ENCODE assay signal across 8 mouse cellular contexts in genomic region chr12:81806759-81807528, GRCm38 (mm10). TPM values are rescaled to one million over a fixed set of nuclear protein-coding genes. Genes with fewer than 3 reads are reported as not detected.
DNase-seq lines count a peak whose midpoint lies in the region; ATAC-seq and TF ChIP-seq lines count a peak whose summit lies in the region.

No protein-coding gene starts in this region.

- peak overlapping the region; percentile 77 for H3K4me2 ChIP-seq in CH12.LX (ENCODE audit: insufficient read depth, low read depth, poor library complexity, severe bottlenecking)
- peak overlapping the region; percentile 50 for H3K4me2 ChIP-seq in embryonic facial prominence, embryonic 15.5 days (replicated peaks)
- peak overlapping the region; percentile 50 for H3K4me2 ChIP-seq in midbrain, embryonic 11.5 days

- H3K4me1 ChIP-seq in CH12.LX (ENCODE audit: control insufficient read depth in 1 of 2, insufficient read depth in 2 of 2), result peaks cover 10 to 24% of the 10 kb centered on the region in 2 experiments
- H3K4me1 ChIP-seq in embryonic facial prominence, embryonic 15.5 days, result no peaks in the 10 kb centered on the region
- H3K4me1 ChIP-seq in limb, embryonic 10.5 days, result peaks cover 13% of the 10 kb centered on the region
- 0 out of 2 replicates have a peak, but pooled peaks cover 2% of the 10 kb centered on the region for H3K4me1 ChIP-seq in midbrain, embryonic 11.5 days (ENCODE audit: control insufficient read depth, insufficient read depth, low read length)

- TF ChIP-seq EP300 in CH12.LX (IDR thresholded peaks at IDR 0.05; ENCODE audit: low read length), result no peak

- H3K4me3 ChIP-seq in CH12.LX (replicated peaks in 1 of 3; ENCODE audit: low read depth in 2 of 3, low read length in 2 of 3, poor library complexity in 1 of 3), result peak overlapping the region; percentile 59 to 73 (median 64)
- H3K4me3 ChIP-seq in embryonic facial prominence, embryonic 15.5 days (replicated peaks), result peak overlapping the region; percentile 30
- peak overlapping the region; percentile 47 for H3K4me3 ChIP-seq in limb, embryonic 10.5 days
- peak overlapping the region; percentile 15 for H3K4me3 ChIP-seq in midbrain, embryonic 11.5 days (ENCODE audit: low read depth, low read length)

- H3K27me3 ChIP-seq in CH12.LX (replicated peaks), result no peaks in the 10 kb centered on the region
- H3K27me3 ChIP-seq in embryonic facial prominence, embryonic 15.5 days, result no peaks in the 10 kb centered on the region
- peaks cover 16% of the 10 kb centered on the region; the same call in 1 of the 2 replicates for H3K27me3 ChIP-seq in limb, embryonic 10.5 days (ENCODE audit: low read depth, poor library complexity, severe bottlenecking)
- peaks cover 7% of the 10 kb centered on the region; the same call in 1 of the 2 replicates for H3K27me3 ChIP-seq in midbrain, embryonic 11.5 days (ENCODE audit: control insufficient read depth, insufficient read depth, low read length)

- ATAC-seq in embryonic facial prominence, embryonic 15.5 days (ENCODE audit: insufficient number of reproducible peaks, low FRiP score, low TSS enrichment, low read depth), result peak; percentile 72; the same call in 1 of the 2 replicates
- ATAC-seq in midbrain, embryonic 11.5 days (ENCODE audit: low FRiP score), result no peak

- peak; percentile 92 for TF ChIP-seq POLR2A in CH12.LX (IDR thresholded peaks at IDR 0.05; ENCODE audit: low read depth, low read length)

- dilution Hi-C loops in CH12.LX (cut with MboI; ENCODE audit: extremely low pct_ligation_motif_present, extremely low pct_unique_long_range_greater_than_20kb, low sequenced_read_pairs), result no loop called here

- no peaks in the 10 kb centered on the region for H3K9me3 ChIP-seq in CH12.LX (replicated peaks; ENCODE audit: low read length)
- H3K9me3 ChIP-seq in embryonic facial prominence, embryonic 15.5 days (replicated peaks), result no peaks in the 10 kb centered on the region
- no peaks in the 10 kb centered on the region for H3K9me3 ChIP-seq in limb, embryonic 10.5 days (replicated peaks)
- no peaks in the 10 kb centered on the region; the same call in 1 of the 2 replicates for H3K9me3 ChIP-seq in midbrain, embryonic 11.5 days (ENCODE audit: control insufficient read depth, low read length)

- H3K36me3 ChIP-seq in CH12.LX (replicated peaks in 1 of 2; ENCODE audit: control insufficient read depth in 1 of 2, insufficient read depth in 1 of 2, low read length in 1 of 2), result no peaks in the 10 kb centered on the region
- H3K36me3 ChIP-seq in embryonic facial prominence, embryonic 15.5 days, result no peaks in the 10 kb centered on the region
- H3K36me3 ChIP-seq in limb, embryonic 10.5 days, result no peaks in the 10 kb centered on the region
- H3K36me3 ChIP-seq in midbrain, embryonic 11.5 days (ENCODE audit: control insufficient read depth, insufficient read depth, low read length), result no peaks in the 10 kb centered on the region

- TF ChIP-seq CTCF in CH12.LX (conservative IDR thresholded peaks at IDR 0.05 in 1 of 2, IDR thresholded peaks at IDR 0.05 in 1 of 2; ENCODE audit: low read depth in 2 of 2, low read length in 2 of 2), result no peak

- in situ Hi-C loops in CH12.LX (cut with MboI; ENCODE audit: low pct_ligation_motif_present, low pct_unique_long_range_greater_than_20kb, low sequenced_read_pairs), result loop anchor here (5.0 to 25.0 kb wide), 2 partner anchors 40 to 655 kb away; no protein-coding TSS in a partner anchor

- peak overlapping the region; percentile 34 for H3K9ac ChIP-seq in CH12.LX (ENCODE audit: insufficient read depth, low read depth)
- no peak overlapping the region for H3K9ac ChIP-seq in embryonic facial prominence, embryonic 15.5 days
- peak overlapping the region; percentile 44 for H3K9ac ChIP-seq in midbrain, embryonic 11.5 days (ENCODE audit: low read length)

- no peak overlapping the region for H3K27ac ChIP-seq in CH12.LX (ENCODE audit: insufficient read depth, low read depth)
- H3K27ac ChIP-seq in embryonic facial prominence, embryonic 15.5 days (replicated peaks), result no peak overlapping the region
- H3K27ac ChIP-seq in limb, embryonic 10.5 days, result no peak overlapping the region
- H3K27ac ChIP-seq in midbrain, embryonic 11.5 days (ENCODE audit: low read depth, low read length), result no peak overlapping the region

- WGBS in embryonic facial prominence, embryonic 15.5 days, result 29% methylated on average over 17 of the region's 17 CpGs
- WGBS in limb, embryonic 10.5 days, result 25% methylated on average over 17 of the region's 17 CpGs
- WGBS in midbrain, embryonic 11.5 days, result 33% methylated on average over 17 of the region's 17 CpGs

- H3K79me2 ChIP-seq in CH12.LX (replicated peaks; ENCODE audit: control insufficient read depth, extremely low read depth, insufficient read depth, poor library complexity, severe bottlenecking), result no peaks in the 10 kb centered on the region

- DNase-seq in CH12.LX (ENCODE audit: extremely low read depth), result peak; percentile 73
- DNase-seq in adrenal gland, postnatal 14 days, result peak; percentile 83
- peak; percentile 58 for DNase-seq in heart, postnatal 4 days
- DNase-seq in limb, embryonic 10.5 days (ENCODE audit: low spot score), result peak; percentile 50
- DNase-seq in midbrain, embryonic 11.5 days (ENCODE audit: low spot score, missing footprints), result peak; percentile 87
- peak; percentile 75 for DNase-seq in testis, postnatal 10 days (ENCODE audit: low spot score)
- no peak for DNase-seq in frontal cortex, postnatal 14 days (ENCODE audit: low spot score in 2 of 2)

- no peak for TF ChIP-seq RAD21 in CH12.LX (IDR thresholded peaks at IDR 0.05; ENCODE audit: low read depth, low read length)

TF ChIP-seq in CH12.LX, 34 proteins besides CTCF, POLR2A, EP300 and RAD21:
- no peak for TF ChIP-seq MEF2A (IDR thresholded peaks at IDR 0.05; ENCODE audit: borderline replicate concordance, low read depth, low read length)
- TF ChIP-seq SIN3A (IDR thresholded peaks at IDR 0.05; ENCODE audit: low read length), result no peak
- TF ChIP-seq IRF4 (IDR thresholded peaks at IDR 0.05; ENCODE audit: low read depth, low read length), result peak; percentile 43; the same call in 1 of the 2 replicates
- TF ChIP-seq POLR2AphosphoS2 (IDR thresholded peaks at IDR 0.05; ENCODE audit: low read depth, low read length), result peak; percentile 50; the same call in 1 of the 2 replicates
- no peak for TF ChIP-seq MXI1 (IDR thresholded peaks at IDR 0.05; ENCODE audit: low read depth, low read length)
- no peak for TF ChIP-seq GABPA (IDR thresholded peaks at IDR 0.05; ENCODE audit: insufficient replicate concordance, low read depth, low read length)
- TF ChIP-seq NELFE (IDR thresholded peaks at IDR 0.05; ENCODE audit: low read depth, low read length), result peak; percentile 82
- TF ChIP-seq TBP (conservative IDR thresholded peaks at IDR 0.05; ENCODE audit: low read depth, low read length), result no peak
- TF ChIP-seq SMC3 (IDR thresholded peaks at IDR 0.05; ENCODE audit: low read depth, low read length), result no peak
- no peak for TF ChIP-seq USF2 (conservative IDR thresholded peaks at IDR 0.05; ENCODE audit: low read depth, low read length)
- no peak for TF ChIP-seq JUND (conservative IDR thresholded peaks at IDR 0.05; ENCODE audit: low read depth, low read length)
- no peak; the same call in 1 of the 2 replicates for TF ChIP-seq MAX (IDR thresholded peaks at IDR 0.05; ENCODE audit: low read length)
- peak; percentile 64; the same call in 1 of the 2 replicates for TF ChIP-seq ZMIZ1 (IDR thresholded peaks at IDR 0.05; ENCODE audit: low read depth, low read length)
- no peak; the same call in 1 of the 2 replicates for TF ChIP-seq TCF12 (IDR thresholded peaks at IDR 0.05; ENCODE audit: low read depth, low read length)
- peak; percentile 64 for TF ChIP-seq ZNF384 (IDR thresholded peaks at IDR 0.05; ENCODE audit: low read depth, low read length)
- peak; percentile 14; the same call in 1 of the 2 replicates for TF ChIP-seq HCFC1 (IDR thresholded peaks at IDR 0.05; ENCODE audit: low read depth, low read length)
- no peak for TF ChIP-seq BHLHE40 (IDR thresholded peaks at IDR 0.05; ENCODE audit: low read depth, low read length)
- TF ChIP-seq NRF1 (IDR thresholded peaks at IDR 0.05; ENCODE audit: low read depth, low read length), result no peak
- no peak for TF ChIP-seq KAT2A (IDR thresholded peaks at IDR 0.05; ENCODE audit: insufficient replicate concordance, low read length)
- no peak for TF ChIP-seq ELF1 (IDR thresholded peaks at IDR 0.05; ENCODE audit: low read depth, low read length)
- no peak for TF ChIP-seq ETS1 (conservative IDR thresholded peaks at IDR 0.05; ENCODE audit: low read depth, low read length)
- TF ChIP-seq MAZ (IDR thresholded peaks at IDR 0.05; ENCODE audit: low read depth, low read length), result peak; percentile 93
- no peak for TF ChIP-seq E2F4 (IDR thresholded peaks at IDR 0.05; ENCODE audit: insufficient replicate concordance, low read depth, low read length)

RNA-seq across cellular contexts. Expression of gene Map3k9, which starts 26.0 kb away (rescaled TPM):
- total RNA-seq in CH12.LX (2012; rRNA removed) (0.34 and 0.38 TPM in 2 replicates), CH12.LX (2014; rRNA removed) (not detected in 2 replicates)
- 0.10 and 0.13 TPM in 2 replicates for polyA plus RNA-seq in CH12.LX (2012; ENCODE audit: insufficient read length, low read depth)
- 1.0 and 2.0 TPM in 2 replicates for total RNA-seq in adrenal gland, postnatal 14 days (2021)
- polyA plus RNA-seq in embryonic facial prominence, embryonic 15.5 days (2015; fragmentation: Nextera tagmentation; extraction: Ambion mirVana), result 1.8 and 2.0 TPM in 2 replicates
- total RNA-seq in heart, postnatal 4 days (2021), result under 1 TPM; 0.31 to 0.72 TPM
- 0.66 and 0.67 TPM in 2 replicates for polyA plus RNA-seq in limb, embryonic 10.5 days (2016; fragmentation: Nextera tagmentation; extraction: Ambion mirVana)
- polyA plus RNA-seq in midbrain, embryonic 11.5 days (2014; fragmentation: Nextera tagmentation; extraction: Ambion mirVana), result 1.9 and 2.2 TPM in 2 replicates

RNA-seq across cellular contexts. Expression of gene Pcnx, which starts 52.9 kb away (rescaled TPM):
- total RNA-seq in CH12.LX (2012; rRNA removed), result 45.3 and 68.2 TPM in 2 replicates
- 16.2 and 16.4 TPM in 2 replicates for total RNA-seq in CH12.LX (2014; rRNA removed)
- 78.7 and 89.1 TPM in 2 replicates for polyA plus RNA-seq in CH12.LX (2012; ENCODE audit: insufficient read length, low read depth)
- total RNA-seq in adrenal gland, postnatal 14 days (2021), result 57.7 and 60.7 TPM in 2 replicates
- polyA plus RNA-seq in embryonic facial prominence, embryonic 15.5 days (2015; fragmentation: Nextera tagmentation; extraction: Ambion mirVana), result 11.0 and 12.4 TPM in 2 replicates
- 10 to 100 TPM; 71.6 to 86.7 TPM for total RNA-seq in heart, postnatal 4 days (2021)
- polyA plus RNA-seq in limb, embryonic 10.5 days (2016; fragmentation: Nextera tagmentation; extraction: Ambion mirVana), result 6.6 and 8.3 TPM in 2 replicates
- 11.4 and 11.9 TPM in 2 replicates for polyA plus RNA-seq in midbrain, embryonic 11.5 days (2014; fragmentation: Nextera tagmentation; extraction: Ambion mirVana)

Comparison
In these comparisons a context has a peak if more than half of its experiments do, and no peak if none do; other contexts are left out.
1. DNase-seq: peak in CH12.LX (single experiment), adrenal gland, postnatal 14 days (single experiment), heart, postnatal 4 days (single experiment), limb, embryonic 10.5 days (single experiment), midbrain, embryonic 11.5 days (single experiment) and testis, postnatal 10 days (single experiment); none in frontal cortex, postnatal 14 days (0 of 2).
2. Peak in every context shown above with its lines, with median percentiles within 50 percentile points of each other: H3K4me2 ChIP-seq and H3K4me3 ChIP-seq.